Mouse (Mus musculus) forebrain, embryonic 14.5 days (tissue): Measurements from ENCODE around the gene Notch1. TPM values are rescaled to one million over a fixed set of nuclear protein-coding genes. Genes with fewer than 3 reads are reported as not detected.

Experiments
- ATAC-seq: fragments of 200-750 bp; cut with Nextera tagmentation; 2 replicates; pipeline ENCODE4 v1.8.0; 2017; ENCODE audit warnings: mild to moderate bottlenecking, moderate library complexity
- DNase-seq: peaks from one replicate; pipeline ENCODE4 v3.0.0-alpha.2; 2015; ENCODE audit warnings: low spot score
- H3K27ac ChIP-seq: fragments of 300-500 bp; sonication (generic); 2 replicates; pipeline ENCODE4 v1.5.1; 2014; ENCODE audit warnings: low read depth, mild to moderate bottlenecking, control low read depth, low read length, moderate library complexity
- H3K27me3 ChIP-seq: fragments of 300-500 bp; sonication (generic); replicated peaks from 2 replicates; pipeline ENCODE4 v1.6.1; 2014; ENCODE audit warnings: low read length, control low read depth, mixed read lengths; ENCODE audit not compliant: control insufficient read depth, insufficient read depth
- H3K36me3 ChIP-seq: fragments of 300-500 bp; sonication (generic); 2 replicates; pipeline ENCODE4 v1.6.1; 2014; ENCODE audit warnings: low read length, control low read depth; ENCODE audit not compliant: control insufficient read depth, insufficient read depth
- H3K4me1 ChIP-seq: fragments of 300-500 bp; sonication (generic); 2 replicates; pipeline ENCODE4 v1.6.1; 2014; ENCODE audit warnings: antibody characterized with exemption, low read length, control low read depth; ENCODE audit not compliant: control insufficient read depth, insufficient read depth
- H3K4me2 ChIP-seq: fragments of 300-500 bp; sonication (generic); 2 replicates; pipeline ENCODE4 v1.6.1; 2014; ENCODE audit warnings: mild to moderate bottlenecking, control low read depth, low read length
- H3K4me3 ChIP-seq: fragments of 300-500 bp; sonication (generic); 2 replicates; pipeline ENCODE4 v1.5.1; 2014; ENCODE audit warnings: low read depth, low read length, control low read depth
- H3K9ac ChIP-seq: fragments of 300-500 bp; sonication (generic); 2 replicates; pipeline ENCODE4 v1.6.1; 2014; ENCODE audit warnings: mild to moderate bottlenecking, low read length, control low read depth, moderate library complexity
- H3K9me3 ChIP-seq: fragments of 300-500 bp; sonication (generic); replicated peaks from 2 replicates; pipeline ENCODE4 v1.6.1; 2016; ENCODE audit warnings: low read length, control low read depth, mixed read lengths; ENCODE audit not compliant: control insufficient read depth
- WGBS: fragments of 180-500 bp; shearing (Covaris S2); extraction: QIAGEN DNeasy Blood & Tissue Kit; methylation state at CpG from one replicate; pipeline ENCODE4 v1.1.7; 2014; 5-methylcytosine and 5-hydroxymethylcytosine counted together
- polyA plus RNA-seq: library from polyadenylated mRNA; unstranded; fragments of >200 nt; fragmentation: Nextera tagmentation; extraction: Ambion mirVana; gene quantifications from 2 replicates; pipeline ENCODE4 v1.2.1, GENCODE M21; 2014

Gene Notch1
- polyA plus RNA-seq, 1 experiment from 2014 or later: 32.3 TPM

- Histone ChIP-seq H3K9ac (no peak overlapping the region), H3K4me3 (no peak overlapping the region), H3K9me3 (no peaks in the 10 kb centered on the region), H3K4me1 (no peaks in the 10 kb centered on the region), H3K27ac (no peak overlapping the region), H3K36me3 (peaks cover 96% of the 10 kb centered on the region), H3K4me2 (no peak overlapping the region), H3K27me3 (no peaks in the 10 kb centered on the region)
- WGBS: 98% methylated on average over 2 of the region's 2 CpGs
- ATAC-seq: no peak
- no peak for DNase-seq
These were observed 91.9 kb downstream of the Notch1 start for GRCm38 (mm10) chr2:26424541-26424940.

- Histone ChIP-seq H3K9me3 (no peaks in the 10 kb centered on the region), H3K9ac (no peak overlapping the region), H3K4me3 (no peak overlapping the region), H3K27ac (no peak overlapping the region), H3K27me3 (no peaks in the 10 kb centered on the region), H3K4me1 (no peaks in the 10 kb centered on the region), H3K36me3 (peaks cover 89% of the 10 kb centered on the region), H3K4me2 (no peak overlapping the region)
- ATAC-seq (no peak), DNase-seq (no peak)
- WGBS: 96% methylated on average over 1 of the region's 1 CpGs
These were observed 93.4 kb downstream of the Notch1 start for GRCm38 (mm10) chr2:26423086-26423485.

GRCm38 (mm10) chr2:26421969-26422368 is 94.5 kb downstream of the Notch1 start:
- DNase-seq: no peak
- H3K27me3 ChIP-seq: no peaks in the 10 kb centered on the region
- H3K9me3 ChIP-seq: no peaks in the 10 kb centered on the region
- no peak for ATAC-seq
- no peak overlapping the region for H3K27ac ChIP-seq
- no peaks in the 10 kb centered on the region for H3K4me1 ChIP-seq
- H3K4me3 ChIP-seq: no peak overlapping the region
- no peak overlapping the region for H3K4me2 ChIP-seq
- no peak overlapping the region for H3K9ac ChIP-seq
- peaks cover 88% of the 10 kb centered on the region for H3K36me3 ChIP-seq
- 98% methylated on average over 2 of the region's 2 CpGs for WGBS

- H3K4me3 ChIP-seq: no peak overlapping the region
- H3K4me1 ChIP-seq: no peaks in the 10 kb centered on the region
- no peaks in the 10 kb centered on the region for H3K27me3 ChIP-seq
- ATAC-seq (no peak), DNase-seq (no peak)
- peaks cover 88% of the 10 kb centered on the region for H3K36me3 ChIP-seq
- no peaks in the 10 kb centered on the region for H3K9me3 ChIP-seq
- H3K9ac ChIP-seq: no peak overlapping the region
- no peak overlapping the region for H3K27ac ChIP-seq
- no peak overlapping the region for H3K4me2 ChIP-seq
- 86% methylated on average over 1 of the region's 1 CpGs for WGBS
These were observed 98.3 kb downstream of the Notch1 start for GRCm38 (mm10) chr2:26418120-26418519.

- Histone ChIP-seq H3K4me1 (no peaks in the 10 kb centered on the region), H3K36me3 (peaks cover 88% of the 10 kb centered on the region), H3K4me3 (no peak overlapping the region), H3K9me3 (no peaks in the 10 kb centered on the region), H3K9ac (no peak overlapping the region), H3K4me2 (no peak overlapping the region), H3K27me3 (no peaks in the 10 kb centered on the region), H3K27ac (no peak overlapping the region)
- ATAC-seq (no peak), DNase-seq (no peak)
These were observed 99.4 kb downstream of the Notch1 start for GRCm38 (mm10) chr2:26417066-26417465.

- 74% methylated on average over 5 of the region's 5 CpGs for WGBS
- Histone ChIP-seq H3K4me1 (peaks cover 26% of the 10 kb centered on the region), H3K27ac (no peak overlapping the region), H3K36me3 (peaks cover 72% of the 10 kb centered on the region), H3K4me3 (no peak overlapping the region), H3K4me2 (no peak overlapping the region), H3K27me3 (no peaks in the 10 kb centered on the region), H3K9ac (no peak overlapping the region), H3K9me3 (no peaks in the 10 kb centered on the region)
- ATAC-seq (no peak), DNase-seq (no peak)
These were observed 105.5 kb downstream of the Notch1 start for GRCm38 (mm10) chr2:26410931-26411411.

GRCm38 (mm10) chr2:26410091-26410490 is 106.4 kb downstream of the Notch1 start:
- Histone ChIP-seq H3K36me3 (peaks cover 63% of the 10 kb centered on the region), H3K9me3 (no peaks in the 10 kb centered on the region), H3K4me2 (no peak overlapping the region), H3K9ac (no peak overlapping the region), H3K4me1 (peaks cover 35% of the 10 kb centered on the region), H3K27ac (no peak overlapping the region), H3K27me3 (no peaks in the 10 kb centered on the region), H3K4me3 (no peak overlapping the region)
- DNase-seq: no peak
- WGBS: 75% methylated on average over 5 of the region's 5 CpGs
- no peak for ATAC-seq

GRCm38 (mm10) chr2:26409362-26409761 is 107.1 kb downstream of the Notch1 start:
- H3K36me3 ChIP-seq: peaks cover 57% of the 10 kb centered on the region
- H3K4me1 ChIP-seq: peaks cover 35% of the 10 kb centered on the region
- no peaks in the 10 kb centered on the region for H3K27me3 ChIP-seq
- DNase-seq (no peak), ATAC-seq (peak; percentile 19; the same call in 1 of the 2 replicates)
- no peaks in the 10 kb centered on the region for H3K9me3 ChIP-seq
- peak overlapping the region; percentile 84; the same call in 1 of the 2 replicates for H3K4me3 ChIP-seq
- peak overlapping the region; percentile 91 for H3K4me2 ChIP-seq
- H3K9ac ChIP-seq: peak overlapping the region; percentile 93; the same call in 1 of the 2 replicates
- no peak overlapping the region for H3K27ac ChIP-seq
- WGBS: 59% methylated on average over 3 of the region's 3 CpGs

GRCm38 (mm10) chr2:26408515-26409356 is 107.7 kb downstream of the Notch1 start, which contains the start of gene Inpp5e:
Inpp5e (minus strand) TSS chr2:26409203.
- ATAC-seq (peak; percentile 96), DNase-seq (peak; percentile 93)
- peak within 1 kb of the TSS; percentile 91 for H3K4me2 ChIP-seq
- H3K27ac ChIP-seq: peak within 1 kb of the TSS; percentile 68
- peaks cover 35% of the 10 kb centered on the region for H3K4me1 ChIP-seq
- peaks cover 50% of the 10 kb centered on the region for H3K36me3 ChIP-seq
- WGBS: 1% methylated on average over 56 of the region's 57 CpGs
- H3K9ac ChIP-seq: peak within 1 kb of the TSS; percentile 93
- no peaks in the 10 kb centered on the region for H3K9me3 ChIP-seq
- no peaks in the 10 kb centered on the region for H3K27me3 ChIP-seq
- peak within 1 kb of the TSS; percentile 84 for H3K4me3 ChIP-seq
